Mouse (Mus musculus) small intestine, adult 2 months (tissue): ENCODE measurements around the gene Rdh5. TPM values are rescaled to one million over a fixed set of nuclear protein-coding genes. Genes with fewer than 3 reads are reported as not detected.

Experiments
- H3K27ac ChIP-seq: fragments of 200-500 bp; 2 replicates; pipeline ENCODE4 v1.5.1; 2012; ENCODE audit warnings: low read depth, low read length, control low read depth, inconsistent platforms; ENCODE audit not compliant: insufficient read depth
- H3K27me3 ChIP-seq: fragments of 200-500 bp; 2 replicates; pipeline ENCODE4 v1.6.1; 2012; ENCODE audit warnings: mild to moderate bottlenecking, moderate library complexity, low read length, inconsistent platforms; ENCODE audit not compliant: control insufficient read depth, insufficient read depth
- H3K36me3 ChIP-seq: fragments of 200-500 bp; 2 replicates; pipeline ENCODE4 v1.6.1; 2012; ENCODE audit warnings: mild to moderate bottlenecking, low read length, control low read depth, inconsistent platforms; ENCODE audit not compliant: control insufficient read depth, insufficient read depth
- H3K4me1 ChIP-seq: fragments of 200-500 bp; 2 replicates; pipeline ENCODE4 v1.6.1; 2012; ENCODE audit warnings: low read length, inconsistent platforms, mixed read lengths; ENCODE audit not compliant: control insufficient read depth, insufficient read depth, insufficient read length
- H3K4me3 ChIP-seq: fragments of 200-500 bp; 2 replicates; pipeline ENCODE4 v1.5.1; 2012; ENCODE audit warnings: low read depth, mild to moderate bottlenecking, control low read depth, inconsistent platforms, low read length, moderate library complexity
- CTCF ChIP-seq: fragments of 200-500 bp; IDR thresholded peaks from 2 replicates; pipeline ENCODE4 v1.5.1; 2012; ENCODE audit warnings: low read depth, mild to moderate bottlenecking, control low read depth, inconsistent platforms, low read length, moderate library complexity, mixed read lengths; ENCODE audit not compliant: insufficient replicate concordance, insufficient read length; ENCODE audit errors: extremely low read depth
- POLR2A ChIP-seq: fragments of 200-500 bp; IDR thresholded peaks from 2 replicates; pipeline ENCODE4 v1.6.1; 2012; ENCODE audit warnings: low read depth, mild to moderate bottlenecking, control low read depth, inconsistent platforms, low read length, moderate library complexity
- WGBS: fragments of 180-500 bp; shearing (Covaris S2); methylation state at CpG from one replicate; pipeline ENCODE4 v1.1.7; 2018; 5-methylcytosine and 5-hydroxymethylcytosine counted together
- polyA plus RNA-seq: library from polyadenylated mRNA; depleted of rRNA; stranded (reverse); fragments of >200 nt; gene quantifications from 2 replicates; pipeline ENCODE4 v1.2.3, GENCODE M21; 2012; rRNA removed

Rdh5 gene
- polyA plus RNA-seq, result 20.2 and 30.3 TPM in 2 replicates

- Histone ChIP-seq H3K4me3 (peak within 1 kb of the TSS; percentile 68), H3K4me1 (peaks cover 31% of the 10 kb centered on the region), H3K27ac (peak within 1 kb of the TSS; percentile 97), H3K27me3 (no peaks in the 10 kb centered on the region), H3K36me3 (peaks cover 4% of the 10 kb centered on the region; the same call in 1 of the 2 replicates)
- WGBS, result 11% methylated on average over 1 of the region's 1 CpGs
- TF ChIP-seq POLR2A, result no peak
- TF ChIP-seq CTCF, result no peak
Measured at GRCm38 (mm10) chr10:128922822-128923012, at the start of gene Rdh5. TSS of gene Rdh5 (minus strand) at chr10:128922888.

- Histone ChIP-seq H3K27me3 (no peaks in the 10 kb centered on the region), H3K27ac (no peak overlapping the region), H3K4me1 (peaks cover 4% of the 10 kb centered on the region; the same call in 1 of the 2 replicates), H3K36me3 (no peaks in the 10 kb centered on the region), H3K4me3 (no peak overlapping the region)
- TF ChIP-seq CTCF (no peak), POLR2A (no peak)
- WGBS, result 12% methylated on average over 1 of the region's 1 CpGs
Measured at GRCm38 (mm10) chr10:128970740-128971250, 48.1 kb upstream of the Rdh5 start.

GRCm38 (mm10) chr10:128968341-128968749 is 45.7 kb upstream of the Rdh5 start:
- Histone ChIP-seq H3K4me3 (no peak overlapping the region), H3K4me1 (peaks cover 10% of the 10 kb centered on the region; the same call in 1 of the 2 replicates), H3K27me3 (no peaks in the 10 kb centered on the region), H3K36me3 (no peaks in the 10 kb centered on the region), H3K27ac (no peak overlapping the region)
- WGBS, result 23% methylated on average over 1 of the region's 1 CpGs
- TF ChIP-seq POLR2A (no peak), CTCF (no peak)

- WGBS, result 69% methylated on average over 6 of the region's 6 CpGs
- H3K27me3 ChIP-seq, result no peaks in the 10 kb centered on the region
- H3K4me1 ChIP-seq, result peaks cover 16% of the 10 kb centered on the region; the same call in 1 of the 2 replicates
- no peak for TF ChIP-seq POLR2A
- TF ChIP-seq CTCF, result no peak
- no peak overlapping the region for H3K4me3 ChIP-seq
- H3K36me3 ChIP-seq, result no peaks in the 10 kb centered on the region
- H3K27ac ChIP-seq, result peak overlapping the region; percentile 27; the same call in 1 of the 2 replicates
Measured at GRCm38 (mm10) chr10:128965871-128966270, 43.2 kb upstream of the Rdh5 start.

- TF ChIP-seq CTCF (no peak), POLR2A (no peak)
- 37% methylated on average over 2 of the region's 2 CpGs for WGBS
- Histone ChIP-seq H3K36me3 (no peaks in the 10 kb centered on the region), H3K4me1 (peaks cover 21% of the 10 kb centered on the region), H3K4me3 (no peak overlapping the region), H3K27ac (peak overlapping the region; percentile 50), H3K27me3 (no peaks in the 10 kb centered on the region)
Measured at GRCm38 (mm10) chr10:128964961-128965360, 42.3 kb upstream of the Rdh5 start.

GRCm38 (mm10) chr10:128960590-128961584 is 38.2 kb upstream of the Rdh5 start, which contains the start of gene Mettl7b:
TSS of gene Mettl7b (minus strand) at chr10:128960988.
- Histone ChIP-seq H3K4me1 (peaks cover 19% of the 10 kb centered on the region), H3K27me3 (no peaks in the 10 kb centered on the region), H3K4me3 (peak within 1 kb of the TSS; percentile 57), H3K27ac (peak within 1 kb of the TSS; percentile 87), H3K36me3 (0 out of 2 replicates have a peak, but pooled peaks cover 4% of the 10 kb centered on the region)
- peak; percentile 36; the same call in 1 of the 2 replicates for TF ChIP-seq POLR2A
- no peak for TF ChIP-seq CTCF
- WGBS, result 24% methylated on average over 12 of the region's 12 CpGs

GRCm38 (mm10) chr10:128960142-128960541 is 37.5 kb upstream of the Rdh5 start:
- Histone ChIP-seq H3K27me3 (no peaks in the 10 kb centered on the region), H3K36me3 (0 out of 2 replicates have a peak, but pooled peaks cover 4% of the 10 kb centered on the region), H3K4me1 (peaks cover 17% of the 10 kb centered on the region), H3K27ac (peak overlapping the region; percentile 87; the same call in 1 of the 2 replicates), H3K4me3 (peak overlapping the region; percentile 57)
- TF ChIP-seq POLR2A (no peak), CTCF (no peak)
- 60% methylated on average over 4 of the region's 4 CpGs for WGBS
